Mouse (Mus musculus) thymus, postnatal 0 days (tissue): ENCODE measurements at regions not wholly inside any gene's neighbourhood (a gene's known extent, or its start where the extent isn't known, plus 50 kb on each side); places are given as distances from the start of the nearest gene placed in this dataset.
"Not testable (repeated sequence)": the region's sequence is repeated elsewhere in the genome, so short reads cannot be mapped to it uniquely, and the experiment has no call there.

Source experiments
- DNase-seq: peaks from one replicate; pipeline ENCODE4 v3.0.0-alpha.2; 2015; ENCODE audit warnings: low spot score

GRCm38 (mm10) chr3:21935571-21936261 lies 140.7 kb upstream of the Tbl1xr1 start:
- peak; percentile 93 for DNase-seq

DNA sequence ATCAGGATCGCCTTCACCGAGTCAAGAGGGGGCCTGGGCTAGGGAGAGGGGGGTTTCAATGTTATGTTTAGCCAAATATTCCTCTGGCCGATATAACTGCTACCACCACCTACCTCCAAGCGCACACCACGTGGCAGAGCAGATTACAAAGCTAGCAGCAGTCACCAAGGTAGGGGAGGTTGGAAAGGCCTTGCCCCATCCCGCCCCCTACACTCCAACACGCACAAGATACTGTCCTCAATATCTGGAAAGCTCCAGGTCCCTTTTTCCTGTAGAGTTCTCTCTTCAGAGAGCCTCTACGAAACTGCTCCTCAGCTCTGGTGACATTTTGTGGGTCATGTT lies 140.2 kb upstream of the Tbl1xr1 start:
- DNase-seq: no peak

DNA sequence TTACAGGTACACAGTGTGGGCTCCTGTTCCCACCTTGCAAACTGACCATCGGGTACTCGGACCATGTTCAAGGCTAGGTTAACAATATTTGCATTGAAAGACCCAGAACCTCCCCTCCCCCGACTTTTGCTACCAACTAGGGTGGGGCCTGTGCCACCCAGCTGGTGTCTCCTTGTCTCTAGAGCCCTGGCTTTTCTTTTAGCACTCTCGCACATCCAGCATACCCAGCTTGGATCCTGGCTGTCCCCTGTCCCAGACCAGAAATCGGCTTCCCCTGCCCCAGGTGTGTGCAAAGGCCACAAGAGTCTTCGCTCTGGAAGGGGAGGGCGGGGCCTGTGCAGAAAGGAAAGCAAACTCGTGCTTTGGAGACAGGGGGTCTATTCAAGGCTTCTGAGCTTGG lies 139.8 kb upstream of the Tbl1xr1 start:
- DNase-seq: peak; percentile 61

DNA sequence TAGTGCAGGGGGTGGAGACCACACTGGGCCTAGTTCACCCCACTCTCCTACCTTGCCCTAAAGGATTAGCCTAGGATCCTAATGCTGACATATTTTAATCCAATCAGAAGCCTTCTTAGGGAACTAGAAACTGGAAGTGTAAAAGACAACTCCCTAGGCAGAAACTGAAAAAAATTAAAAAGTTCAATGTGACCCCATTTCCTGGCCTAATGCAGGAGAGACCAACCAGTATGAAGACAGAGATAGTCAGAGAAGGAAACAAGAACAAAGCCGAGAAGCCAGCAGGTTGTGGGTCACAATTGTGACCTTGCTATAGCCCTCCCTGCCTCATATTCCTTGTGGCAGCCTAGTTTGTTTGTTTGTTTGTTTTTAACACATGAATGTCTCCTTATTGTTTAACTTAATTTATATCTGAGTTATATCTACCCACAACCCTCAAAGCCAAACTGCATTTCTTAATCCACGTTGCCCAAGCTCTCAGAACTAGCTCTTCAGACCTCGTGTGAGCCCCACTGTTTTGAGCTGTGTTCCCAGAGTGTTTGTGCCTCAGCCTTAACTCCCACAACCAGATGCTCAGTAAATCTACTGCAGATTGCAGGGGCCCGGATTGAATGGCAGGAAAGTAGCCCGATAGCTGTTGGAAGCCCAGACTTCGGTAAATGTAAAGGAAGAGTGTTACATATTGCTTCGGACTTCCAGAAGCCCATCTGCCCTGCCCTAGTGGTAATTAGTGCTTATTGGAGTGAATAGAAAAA lies 139.0 kb upstream of the Tbl1xr1 start:
- peak; percentile 43 for DNase-seq

DNA sequence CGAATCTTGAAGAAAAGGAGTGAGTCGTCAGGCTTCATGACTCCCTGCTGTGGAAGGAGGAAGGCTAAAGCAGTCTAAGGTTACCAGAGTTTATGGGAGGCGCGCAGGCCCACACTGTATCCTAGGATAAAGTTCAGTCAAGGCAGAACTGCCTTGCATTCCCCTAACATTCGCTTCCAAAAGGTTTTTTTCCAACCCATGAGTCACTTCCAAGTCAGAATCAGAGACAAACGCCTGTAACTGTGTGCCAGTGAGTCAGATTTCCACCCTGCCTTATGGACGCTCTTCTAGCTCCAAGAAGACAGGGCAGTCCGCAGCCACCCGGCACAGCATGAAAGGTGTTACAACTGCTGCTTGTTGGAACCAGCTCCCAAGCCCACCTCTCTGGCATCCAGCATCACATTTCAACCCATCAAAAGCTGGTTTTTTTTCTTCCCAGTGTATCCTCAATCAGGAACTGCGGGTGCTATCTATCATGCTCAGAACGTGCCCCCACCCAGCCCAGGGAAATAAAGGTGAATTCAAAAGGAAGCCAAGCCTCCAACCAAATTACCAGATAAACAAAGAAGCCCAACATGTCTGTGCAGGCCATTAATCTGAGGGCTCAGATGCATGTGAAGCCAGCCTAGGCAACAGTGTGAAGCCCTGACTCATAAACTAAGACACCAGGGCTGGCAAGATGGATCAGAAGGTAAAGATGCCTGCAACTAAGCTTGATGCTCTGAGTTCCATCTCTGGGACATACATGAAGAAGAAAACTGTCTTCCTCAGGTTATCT lies 138.2 kb upstream of the Tbl1xr1 start:
- DNase-seq: no peak

GRCm38 (mm10) chr3:21939738-21940137 lies 136.7 kb upstream of the Tbl1xr1 start:
- DNase-seq: no peak

DNA sequence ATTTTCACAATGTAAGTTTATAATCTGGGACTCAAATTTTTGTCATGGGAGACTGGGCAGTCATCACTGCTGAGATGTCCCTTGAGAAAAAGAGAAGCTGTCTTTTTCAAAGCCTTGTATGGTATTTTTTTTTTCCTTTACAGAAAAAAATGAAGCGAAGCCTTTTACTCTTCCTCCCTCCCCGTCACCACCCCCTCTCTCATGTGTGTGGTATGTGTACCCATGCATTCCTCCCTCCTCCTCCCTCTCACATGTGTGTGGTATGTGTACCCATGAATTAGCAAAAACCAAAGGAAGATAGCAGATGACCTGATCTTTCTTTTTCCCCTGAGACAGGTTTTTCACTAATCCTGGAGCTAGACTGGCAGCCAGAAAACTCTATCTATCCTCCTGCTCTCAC lies 134.9 kb upstream of the Tbl1xr1 start:
- no peak for DNase-seq

DNA sequence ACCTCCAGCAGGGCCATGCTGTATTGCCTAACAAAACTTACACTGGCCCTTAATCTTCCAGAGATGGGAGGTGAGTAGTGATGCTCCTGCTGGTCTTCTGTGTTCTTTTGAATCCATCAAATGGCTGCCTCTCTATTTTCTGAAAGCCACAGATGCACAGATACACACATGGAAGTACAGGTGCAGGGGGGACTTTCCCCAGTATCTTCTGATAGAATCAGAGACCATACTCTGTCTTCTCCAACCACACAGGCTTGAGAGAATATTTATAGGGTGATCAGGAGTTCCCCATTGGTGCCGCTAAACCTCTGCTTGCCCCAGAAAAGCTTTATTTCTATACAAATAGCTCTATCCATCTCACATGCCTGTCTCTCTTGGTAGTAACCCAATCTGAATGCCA lies 133.5 kb upstream of the Tbl1xr1 start:
- no peak for DNase-seq

- DNase-seq: no peak
Measured at GRCm38 (mm10) chr3:21945775-21946174, 130.7 kb upstream of the Tbl1xr1 start.

GRCm38 (mm10) chr3:21947320-21948073 lies 129.0 kb upstream of the Tbl1xr1 start:
- no peak for DNase-seq

DNA sequence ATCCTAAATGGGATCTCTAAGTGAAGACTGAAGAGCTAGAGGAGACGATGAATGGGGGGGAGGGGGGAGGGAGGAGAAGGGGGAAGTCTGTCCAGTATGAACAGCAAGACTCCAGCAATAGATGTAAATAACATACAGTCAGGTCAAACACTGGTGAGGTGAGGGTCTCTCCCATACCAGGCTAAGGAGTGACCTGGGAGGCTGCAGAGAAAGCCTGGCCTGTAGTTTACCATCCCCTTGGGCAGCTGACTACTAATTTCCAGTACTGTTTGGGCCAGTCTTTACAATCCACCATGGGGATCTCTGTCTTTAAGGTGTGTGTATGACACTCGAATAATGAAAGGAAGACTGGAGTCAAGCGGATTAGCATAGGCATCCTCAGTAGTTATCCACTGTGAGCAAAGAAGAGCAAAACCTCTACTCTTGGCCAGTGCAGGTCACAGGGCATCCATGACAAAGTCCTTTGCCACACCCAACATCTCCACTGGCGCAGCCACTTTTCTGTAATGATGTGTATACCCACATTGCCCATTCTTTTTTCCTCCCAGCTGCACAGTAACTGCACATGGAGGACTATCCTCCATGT lies 128.3 kb upstream of the Tbl1xr1 start:
- DNase-seq: no peak

- no peak for DNase-seq
Measured at GRCm38 (mm10) chr3:21949459-21949858, 127.0 kb upstream of the Tbl1xr1 start.

DNA sequence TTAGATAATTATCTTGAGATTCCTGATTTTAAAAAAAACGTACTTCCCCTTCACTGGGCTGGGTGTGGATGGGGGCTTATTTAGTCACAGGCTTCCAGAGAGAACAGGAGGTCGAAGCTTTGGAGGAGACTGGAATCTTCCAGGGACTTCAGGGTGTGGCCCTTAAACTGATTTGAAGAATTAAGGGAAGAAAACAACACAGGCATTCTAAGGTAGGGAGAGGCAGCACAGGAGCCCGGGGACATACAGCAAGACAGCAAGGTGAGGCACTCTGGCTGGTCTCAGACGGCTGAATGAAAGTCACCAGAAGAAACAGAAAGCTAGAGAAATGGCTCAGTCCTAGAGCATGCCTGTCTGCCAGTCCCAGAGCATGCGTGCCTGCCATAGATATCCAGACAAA lies 125.9 kb upstream of the Tbl1xr1 start:
- no peak for DNase-seq

- no peak for DNase-seq
Measured at GRCm38 (mm10) chr3:21951446-21952285, 124.8 kb upstream of the Tbl1xr1 start.

GRCm38 (mm10) chr3:21952695-21953415 lies 123.6 kb upstream of the Tbl1xr1 start:
- no peak for DNase-seq

GRCm38 (mm10) chr3:21953416-21953810 lies 123.0 kb upstream of the Tbl1xr1 start:
- DNase-seq: no peak

GRCm38 (mm10) chr3:21955681-21956080 lies 120.8 kb upstream of the Tbl1xr1 start:
- no peak for DNase-seq

GRCm38 (mm10) chr3:21957105-21957504 lies 119.3 kb upstream of the Tbl1xr1 start:
- DNase-seq: not testable (repeated sequence)

DNA sequence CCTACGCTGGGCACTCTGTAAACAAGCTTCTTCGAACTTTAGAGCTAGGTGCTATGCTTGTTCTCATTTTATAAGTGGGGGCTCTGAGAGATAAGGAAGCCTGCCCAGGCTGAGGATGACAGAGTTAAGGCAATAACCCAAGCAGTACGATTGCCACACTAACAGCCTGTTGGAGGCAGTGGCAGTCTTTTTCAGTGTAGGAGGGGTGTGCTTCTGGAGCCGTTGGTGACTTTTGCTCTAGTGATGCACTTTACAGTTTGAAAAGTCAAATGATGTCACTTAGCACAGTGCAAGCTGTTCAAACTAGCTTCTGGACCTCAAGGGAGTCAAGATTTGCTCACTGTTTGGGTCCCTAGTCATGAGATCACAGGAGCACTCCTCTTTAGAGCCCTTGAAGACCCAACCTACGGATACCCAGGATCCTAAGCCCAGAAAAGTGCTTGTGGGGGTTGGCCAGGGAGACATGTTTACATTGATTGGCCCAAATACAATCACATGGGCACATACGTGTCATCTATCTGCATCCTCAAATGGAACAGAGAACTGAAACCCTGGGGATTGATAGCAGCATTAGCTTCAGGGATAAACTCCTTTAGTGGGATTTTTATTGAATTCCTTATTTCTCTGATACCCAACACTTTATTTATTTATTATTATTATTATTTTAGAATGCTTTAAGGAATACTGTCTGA lies 117.7 kb upstream of the Tbl1xr1 start:
- DNase-seq: no peak
